8 mouse cellular contexts compared by ENCODE assay signal in genomic region chr3:123385118-123385485, GRCm38 (mm10). TPM values are rescaled to one million over a fixed set of nuclear protein-coding genes. Genes with fewer than 3 reads are reported as not detected.
DNase-seq lines count a peak whose midpoint lies in the region; ATAC-seq and TF ChIP-seq lines count a peak whose summit lies in the region.

No protein-coding gene starts in this region.

- H3K4me1 ChIP-seq in heart, postnatal 0 days (ENCODE audit: control insufficient read depth, insufficient read depth): peaks cover 9% of the 10 kb centered on the region; the same call in 1 of the 2 replicates
- peaks cover 17% of the 10 kb centered on the region for H3K4me1 ChIP-seq in G1E (ENCODE audit: insufficient read depth, low read depth, low read length)
- H3K4me1 ChIP-seq in forebrain, embryonic 14.5 days (ENCODE audit: control insufficient read depth, insufficient read depth, low read length): peaks cover 5% of the 10 kb centered on the region
- peaks cover 10% of the 10 kb centered on the region for H3K4me1 ChIP-seq in liver, embryonic 16.5 days (ENCODE audit: control insufficient read depth, low read depth, low read length)

- H3K9ac ChIP-seq in heart, postnatal 0 days (replicated peaks; ENCODE audit: low read depth, low read length): peak overlapping the region; percentile 73
- H3K9ac ChIP-seq in forebrain, embryonic 14.5 days (ENCODE audit: low read length): peak overlapping the region; percentile 71
- H3K9ac ChIP-seq in liver, embryonic 16.5 days (ENCODE audit: low read depth, low read length): peak overlapping the region; percentile 80

- H3K4me2 ChIP-seq in heart, postnatal 0 days (ENCODE audit: low read depth, low read length): peak overlapping the region; percentile 85
- peak overlapping the region; percentile 54 for H3K4me2 ChIP-seq in forebrain, embryonic 14.5 days (ENCODE audit: low read length)
- H3K4me2 ChIP-seq in liver, embryonic 16.5 days (ENCODE audit: low read depth, low read length): peak overlapping the region; percentile 79

- TF ChIP-seq EP300 in heart, postnatal 0 days (IDR thresholded peaks at IDR 0.05; ENCODE audit: low read depth): no peak

- peak overlapping the region; percentile 90 for H3K27ac ChIP-seq in heart, postnatal 0 days (ENCODE audit: low read depth)
- H3K27ac ChIP-seq in forebrain, embryonic 14.5 days (ENCODE audit: low read depth, low read length): peak overlapping the region; percentile 91
- peak overlapping the region; percentile 93 for H3K27ac ChIP-seq in liver, embryonic 16.5 days (ENCODE audit: low read length)

- peak overlapping the region; percentile 77 for H3K4me3 ChIP-seq in heart, postnatal 0 days (ENCODE audit: low read depth, low read length)
- H3K4me3 ChIP-seq in G1E (ENCODE audit: low read depth, low read length): peak overlapping the region; percentile 78
- H3K4me3 ChIP-seq in forebrain, embryonic 14.5 days (ENCODE audit: low read depth, low read length): peak overlapping the region; percentile 60
- peak overlapping the region; percentile 93 for H3K4me3 ChIP-seq in liver, embryonic 16.5 days (ENCODE audit: low read depth, low read length)

- intact Hi-C loops in heart, postnatal 25 days (cut with DNase I): loop anchor here (2.0 to 5.0 kb wide), 2 partner anchors 62 to 124 kb away; partner anchors contain the start of gene Prss12

- no peak for DNase-seq in heart, postnatal 0 days (ENCODE audit: low spot score)
- no peak for DNase-seq in heart, postnatal 25 days (ENCODE audit: low spot score)
- DNase-seq in G1E (ENCODE audit: low spot score): no peak
- DNase-seq in forebrain, embryonic 14.5 days (ENCODE audit: low spot score): peak; percentile 1
- no peak for DNase-seq in right cerebral cortex, postnatal 14 days
- DNase-seq in right cerebral cortex, postnatal 25 days: no peak
- no peak for DNase-seq in T-cell, adult 2 months (ENCODE audit: low spot score)

- H3K36me3 ChIP-seq in heart, postnatal 0 days (replicated peaks; ENCODE audit: control insufficient read depth, insufficient read depth, low read length): peaks cover 14% of the 10 kb centered on the region
- H3K36me3 ChIP-seq in G1E (replicated peaks): peaks cover 25% of the 10 kb centered on the region
- peaks cover 10% of the 10 kb centered on the region for H3K36me3 ChIP-seq in forebrain, embryonic 14.5 days (ENCODE audit: control insufficient read depth, insufficient read depth, low read length)
- H3K36me3 ChIP-seq in liver, embryonic 16.5 days (ENCODE audit: control insufficient read depth, insufficient read depth): peaks cover 6% of the 10 kb centered on the region

- ATAC-seq in heart, postnatal 0 days (ENCODE audit: insufficient read depth, low read depth): no peak
- ATAC-seq in G1E (ENCODE audit: extremely low read depth, insufficient number of reproducible peaks, low FRiP score, poor library complexity, severe bottlenecking): no peak
- ATAC-seq in forebrain, embryonic 14.5 days: peak; percentile 6
- no peak for ATAC-seq in liver, embryonic 16.5 days (ENCODE audit: low read depth)

- WGBS in heart, postnatal 0 days: 10% methylated on average over 6 of the region's 6 CpGs
- 10% methylated on average over 6 of the region's 6 CpGs for WGBS in forebrain, embryonic 14.5 days
- WGBS in liver, embryonic 16.5 days (ENCODE audit: insufficient replicate concordance): 8% methylated on average over 6 of the region's 6 CpGs

- TF ChIP-seq CTCF in heart, postnatal 0 days (IDR thresholded peaks at IDR 0.05; ENCODE audit: low read depth): no peak
- TF ChIP-seq CTCF in G1E (IDR thresholded peaks at IDR 0.05; ENCODE audit: low read depth, low read length): no peak

- no peaks in the 10 kb centered on the region for H3K9me3 ChIP-seq in heart, postnatal 0 days (replicated peaks; ENCODE audit: control insufficient read depth, low read length)
- no peaks in the 10 kb centered on the region for H3K9me3 ChIP-seq in G1E (replicated peaks)
- no peaks in the 10 kb centered on the region for H3K9me3 ChIP-seq in forebrain, embryonic 14.5 days (replicated peaks; ENCODE audit: control insufficient read depth, low read length)
- no peaks in the 10 kb centered on the region for H3K9me3 ChIP-seq in liver, embryonic 16.5 days (replicated peaks; ENCODE audit: control insufficient read depth, low read length)

- no peaks in the 10 kb centered on the region for H3K27me3 ChIP-seq in heart, postnatal 0 days (ENCODE audit: control insufficient read depth, insufficient read depth, low read length)
- no peaks in the 10 kb centered on the region for H3K27me3 ChIP-seq in G1E (ENCODE audit: insufficient read depth, low read length)
- H3K27me3 ChIP-seq in forebrain, embryonic 14.5 days (replicated peaks; ENCODE audit: control insufficient read depth, insufficient read depth, low read length): no peaks in the 10 kb centered on the region
- H3K27me3 ChIP-seq in liver, embryonic 16.5 days (ENCODE audit: control insufficient read depth, insufficient read depth, low read depth, low read length): no peaks in the 10 kb centered on the region

RNA-seq across cellular contexts. Expression of gene Mettl14, which starts 0.8 kb away (rescaled TPM):
- 4.4 and 4.7 TPM in 2 replicates for total RNA-seq in heart, postnatal 0 days (2014; rRNA removed; ENCODE audit: low replicate concordance)
- polyA plus RNA-seq in heart, postnatal 0 days (2015; fragmentation: Nextera tagmentation; extraction: Ambion mirVana): 15.1 and 15.2 TPM in 2 replicates
- 10 to 100 TPM; 10.2 to 11.8 TPM for total RNA-seq in heart, postnatal 25 days (2021)
- 36.9 and 41.2 TPM in 2 replicates for total RNA-seq in G1E (2014; fragmentation: Nextera tagmentation)
- 18.8 and 29.2 TPM in 2 replicates for total RNA-seq in G1E (2017)
- polyA plus RNA-seq in G1E (2012): 10.4 and 12.9 TPM in 2 replicates
- polyA plus RNA-seq in forebrain, embryonic 14.5 days (2014; fragmentation: Nextera tagmentation; extraction: Ambion mirVana): 17.6 and 19.9 TPM in 2 replicates
- polyA plus RNA-seq in liver, embryonic 16.5 days (2015; fragmentation: Nextera tagmentation; extraction: Ambion mirVana): 6.8 and 6.9 TPM in 2 replicates
